Mouse (Mus musculus): ENCODE results near the gene Snrpa1.

DNA sequence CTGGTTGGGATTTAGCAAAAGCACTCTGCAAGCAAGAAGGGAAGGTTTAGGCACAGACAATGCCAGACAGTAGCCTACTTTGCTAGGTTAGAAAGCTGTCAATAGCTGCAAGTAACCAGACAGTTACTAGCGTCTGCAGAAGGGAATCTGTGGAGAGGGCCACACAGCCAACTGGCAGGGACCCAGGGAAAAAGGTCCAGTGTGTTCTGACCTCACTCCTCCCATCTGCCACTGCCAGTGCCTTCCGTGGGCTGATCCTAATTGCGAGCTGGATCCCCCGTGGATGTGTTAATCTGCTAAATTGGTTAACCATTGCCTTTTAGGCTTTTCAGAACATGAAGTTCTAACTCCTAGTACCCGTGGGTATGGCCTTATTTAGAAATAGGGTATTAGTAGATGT is 35.3 kb downstream of the Snrpa1 start:
- TF ChIP-seq TAL1 (conservative IDR thresholded peaks at IDR 0.05; ENCODE audit: low read depth, low read length) (no peak), CTCF (IDR thresholded peaks at IDR 0.05; ENCODE audit: low read depth, low read length) (no peak), POLR2AphosphoS5 (IDR thresholded peaks at IDR 0.05; ENCODE audit: insufficient replicate concordance, low read depth, low read length) (no peak), GATA1 (IDR thresholded peaks at IDR 0.05; ENCODE audit: borderline replicate concordance, low read length) (no peak), GATA2 (IDR thresholded peaks at IDR 0.05; ENCODE audit: borderline replicate concordance, low read depth, low read length) (no peak)
